Mouse (Mus musculus) kidney, adult 2 months (tissue): Measurements from ENCODE around the gene Isca2. TPM values are rescaled to one million over a fixed set of nuclear protein-coding genes. Genes with fewer than 3 reads are reported as not detected.

Source experiments
- DNase-seq: peaks from one replicate; pipeline ENCODE4 v3.0.0; 2021
- H3K27ac ChIP-seq: fragments of 200-500 bp; 2 replicates; pipeline ENCODE4 v1.5.1; 2012; ENCODE audit warnings: low read depth, low read length, control low read depth, inconsistent platforms; ENCODE audit not compliant: insufficient read depth
- H3K27me3 ChIP-seq: fragments of 200-500 bp; replicated peaks from 2 replicates; pipeline ENCODE4 v1.6.1; 2012; ENCODE audit warnings: mild to moderate bottlenecking, moderate library complexity, low read length, inconsistent platforms; ENCODE audit not compliant: control insufficient read depth, insufficient read depth
- H3K36me3 ChIP-seq: fragments of 200-500 bp; 2 replicates; pipeline ENCODE4 v1.6.1; 2012; ENCODE audit warnings: mild to moderate bottlenecking, moderate library complexity, low read length, inconsistent platforms; ENCODE audit not compliant: control insufficient read depth, insufficient read depth
- H3K4me1 ChIP-seq: fragments of 200-500 bp; 2 replicates; pipeline ENCODE4 v1.6.1; 2011; ENCODE audit warnings: low read length; ENCODE audit not compliant: control insufficient read depth, insufficient read depth
- H3K4me3 ChIP-seq: fragments of 200-500 bp; 2 replicates; pipeline ENCODE4 v1.5.1; 2011; ENCODE audit warnings: mild to moderate bottlenecking, low read depth, low read length, control low read depth; ENCODE audit not compliant: insufficient read depth
- CTCF ChIP-seq: fragments of 200-500 bp; conservative IDR thresholded peaks from 2 replicates; pipeline ENCODE4 v1.5.1; 2011; ENCODE audit warnings: low read depth, mild to moderate bottlenecking, control low read depth, low read length, moderate library complexity, mixed read lengths; ENCODE audit not compliant: insufficient read depth, insufficient read length
- POLR2A ChIP-seq: fragments of 200-500 bp; IDR thresholded peaks from one replicate; pipeline ENCODE4 v1.6.1; 2011; ENCODE audit warnings: low read depth, low read length, control low read depth
- WGBS: fragments of 180-500 bp; shearing (Covaris S2); methylation state at CpG from one replicate; pipeline ENCODE4 v1.1.7; 2018; 5-methylcytosine and 5-hydroxymethylcytosine counted together
- polyA plus RNA-seq: library from polyadenylated mRNA; depleted of rRNA; stranded (reverse); fragments of >200 nt; gene quantifications from 2 replicates; pipeline ENCODE4 v1.2.3, GENCODE M21; 2012

Isca2 gene
- polyA plus RNA-seq, 1 experiment: 105 TPM

GRCm38 (mm10) chr12:84763577-84764218 is 9.4 kb upstream of the Isca2 start:
- TF ChIP-seq CTCF (no peak), POLR2A (no peak)
- H3K36me3 ChIP-seq: peaks cover 1% of the 10 kb centered on the region; the same call in 1 of the 2 replicates
- no peak overlapping the region for H3K27ac ChIP-seq
- no peaks in the 10 kb centered on the region for H3K27me3 ChIP-seq
- 91% methylated on average over 13 of the region's 13 CpGs for WGBS
- H3K4me3 ChIP-seq: no peak overlapping the region
- peaks cover 9% of the 10 kb centered on the region; the same call in 1 of the 2 replicates for H3K4me1 ChIP-seq
- no peak for DNase-seq

- Histone ChIP-seq H3K36me3 (0 out of 2 replicates have a peak, but pooled peaks cover 1% of the 10 kb centered on the region), H3K27me3 (no peaks in the 10 kb centered on the region), H3K4me3 (no peak overlapping the region), H3K4me1 (peaks cover 9% of the 10 kb centered on the region; the same call in 1 of the 2 replicates), H3K27ac (no peak overlapping the region)
- TF ChIP-seq POLR2A: no peak
- no peak for TF ChIP-seq CTCF
- DNase-seq: no peak
- 74% methylated on average over 7 of the region's 7 CpGs for WGBS
Observed at GRCm38 (mm10) chr12:84764756-84765155, 8.3 kb upstream of the Isca2 start.

- DNase-seq: no peak
- 88% methylated on average over 15 of the region's 15 CpGs for WGBS
- Histone ChIP-seq H3K4me1 (peaks cover 9% of the 10 kb centered on the region; the same call in 1 of the 2 replicates), H3K36me3 (0 out of 2 replicates have a peak, but pooled peaks cover 1% of the 10 kb centered on the region), H3K27me3 (no peaks in the 10 kb centered on the region), H3K4me3 (no peak overlapping the region), H3K27ac (no peak overlapping the region)
- TF ChIP-seq POLR2A (no peak), CTCF (no peak)
Observed at GRCm38 (mm10) chr12:84765506-84765905, 7.5 kb upstream of the Isca2 start.

- H3K27me3 ChIP-seq: no peaks in the 10 kb centered on the region
- peaks cover 8% of the 10 kb centered on the region; the same call in 1 of the 2 replicates for H3K4me1 ChIP-seq
- 56% methylated on average over 5 of the region's 5 CpGs for WGBS
- H3K36me3 ChIP-seq: 0 out of 2 replicates have a peak, but pooled peaks cover 1% of the 10 kb centered on the region
- no peak for DNase-seq
- no peak overlapping the region for H3K27ac ChIP-seq
- TF ChIP-seq CTCF (no peak), POLR2A (no peak)
- no peak overlapping the region for H3K4me3 ChIP-seq
Observed at GRCm38 (mm10) chr12:84766113-84766735, 6.8 kb upstream of the Isca2 start.

- Histone ChIP-seq H3K4me1 (peaks cover 10% of the 10 kb centered on the region; the same call in 1 of the 2 replicates), H3K4me3 (no peak overlapping the region), H3K36me3 (0 out of 2 replicates have a peak, but pooled peaks cover 1% of the 10 kb centered on the region), H3K27me3 (no peaks in the 10 kb centered on the region), H3K27ac (no peak overlapping the region)
- WGBS: 47% methylated on average over 6 of the region's 6 CpGs
- DNase-seq: peak; percentile 31
- TF ChIP-seq POLR2A: no peak
- TF ChIP-seq CTCF: no peak
Observed at GRCm38 (mm10) chr12:84767510-84767909, 5.5 kb upstream of the Isca2 start.

- Histone ChIP-seq H3K4me1 (peaks cover 14% of the 10 kb centered on the region; the same call in 1 of the 2 replicates), H3K27ac (no peak overlapping the region), H3K4me3 (no peak overlapping the region), H3K27me3 (no peaks in the 10 kb centered on the region), H3K36me3 (0 out of 2 replicates have a peak, but pooled peaks cover under 1% of the 10 kb centered on the region)
- WGBS: 88% methylated on average over 7 of the region's 7 CpGs
- no peak for DNase-seq
- no peak for TF ChIP-seq CTCF
- no peak for TF ChIP-seq POLR2A
Observed at GRCm38 (mm10) chr12:84769624-84770023, 3.4 kb upstream of the Isca2 start.

- Histone ChIP-seq H3K4me3 (peak overlapping the region; percentile 70), H3K27ac (peak overlapping the region; percentile 71; the same call in 1 of the 2 replicates), H3K4me1 (peaks cover 14% of the 10 kb centered on the region; the same call in 1 of the 2 replicates), H3K36me3 (no peaks in the 10 kb centered on the region), H3K27me3 (no peaks in the 10 kb centered on the region)
- TF ChIP-seq CTCF (no peak), POLR2A (no peak)
- no peak for DNase-seq
- 4% methylated on average over 10 of the region's 10 CpGs for WGBS
Observed at GRCm38 (mm10) chr12:84771981-84772520, 1.0 kb upstream of the Isca2 start.
